Mouse (Mus musculus) B cell, adult 2 months (primary cell): ENCODE data around the gene Gm43951.
"Not testable (repeated sequence)": the region's sequence is repeated elsewhere in the genome, so short reads cannot be mapped to it uniquely, and the experiment has no call there.

Source experiments
- DNase-seq, 2 experiments: peaks; one replicate each; pipeline ENCODE4 v3.0.0; 2022

Gene Gm43951

GRCm38 (mm10) chr11:72196506-72196905, 10.1 kb downstream of the Gm43951 start:
- no peak for DNase-seq

- no peak for DNase-seq
Measured at GRCm38 (mm10) chr11:72194259-72194658, 12.4 kb downstream of the Gm43951 start.

GRCm38 (mm10) chr11:72190857-72191256, 15.8 kb downstream of the Gm43951 start:
- DNase-seq: no peak

- no peak for DNase-seq
Measured at GRCm38 (mm10) chr11:72184252-72184651, 22.4 kb downstream of the Gm43951 start.

- DNase-seq: no peak
Measured at GRCm38 (mm10) chr11:72181136-72181535, 25.5 kb downstream of the Gm43951 start.

GRCm38 (mm10) chr11:72180556-72180955, 26.1 kb downstream of the Gm43951 start:
- DNase-seq: no peak

GRCm38 (mm10) chr11:72176553-72176952, 30.1 kb downstream of the Gm43951 start:
- no peak for DNase-seq

- no peak for DNase-seq
Measured at GRCm38 (mm10) chr11:72175966-72176365, 30.7 kb downstream of the Gm43951 start.

- DNase-seq: no peak
Measured at GRCm38 (mm10) chr11:72174721-72175120, 31.9 kb downstream of the Gm43951 start.

- DNase-seq: no peak
Measured at GRCm38 (mm10) chr11:72173506-72173905, 33.1 kb downstream of the Gm43951 start.

GRCm38 (mm10) chr11:72171906-72172305, 34.7 kb downstream of the Gm43951 start:
- not testable (repeated sequence) for DNase-seq

- DNase-seq: no peak
Measured at GRCm38 (mm10) chr11:72169871-72170270, 36.8 kb downstream of the Gm43951 start.

- no peak for DNase-seq
Measured at GRCm38 (mm10) chr11:72163198-72163597, 43.4 kb downstream of the Gm43951 start.

GRCm38 (mm10) chr11:72156624-72157023, 50.0 kb downstream of the Gm43951 start:
- DNase-seq: no peak

- DNase-seq: no peak
Measured at GRCm38 (mm10) chr11:72155981-72156428, 50.6 kb downstream of the Gm43951 start.

GRCm38 (mm10) chr11:72155186-72155980, 51.3 kb downstream of the Gm43951 start:
- no peak for DNase-seq
